Mouse (Mus musculus) small intestine, adult 2 months (tissue): ENCODE measurements around the gene Cipc. TPM values are rescaled to one million over a fixed set of nuclear protein-coding genes. Genes with fewer than 3 reads are reported as not detected.

Source experiments
- H3K27ac ChIP-seq: fragments of 200-500 bp; 2 replicates; pipeline ENCODE4 v1.5.1; 2012; ENCODE audit warnings: low read depth, low read length, control low read depth, inconsistent platforms; ENCODE audit not compliant: insufficient read depth
- H3K27me3 ChIP-seq: fragments of 200-500 bp; 2 replicates; pipeline ENCODE4 v1.6.1; 2012; ENCODE audit warnings: mild to moderate bottlenecking, moderate library complexity, low read length, inconsistent platforms; ENCODE audit not compliant: control insufficient read depth, insufficient read depth
- H3K36me3 ChIP-seq: fragments of 200-500 bp; 2 replicates; pipeline ENCODE4 v1.6.1; 2012; ENCODE audit warnings: mild to moderate bottlenecking, low read length, control low read depth, inconsistent platforms; ENCODE audit not compliant: control insufficient read depth, insufficient read depth
- H3K4me1 ChIP-seq: fragments of 200-500 bp; 2 replicates; pipeline ENCODE4 v1.6.1; 2012; ENCODE audit warnings: low read length, inconsistent platforms, mixed read lengths; ENCODE audit not compliant: control insufficient read depth, insufficient read depth, insufficient read length
- H3K4me3 ChIP-seq: fragments of 200-500 bp; 2 replicates; pipeline ENCODE4 v1.5.1; 2012; ENCODE audit warnings: low read depth, mild to moderate bottlenecking, control low read depth, inconsistent platforms, low read length, moderate library complexity
- CTCF ChIP-seq: fragments of 200-500 bp; IDR thresholded peaks from 2 replicates; pipeline ENCODE4 v1.5.1; 2012; ENCODE audit warnings: low read depth, mild to moderate bottlenecking, control low read depth, inconsistent platforms, low read length, moderate library complexity, mixed read lengths; ENCODE audit not compliant: insufficient replicate concordance, insufficient read length; ENCODE audit errors: extremely low read depth
- POLR2A ChIP-seq: fragments of 200-500 bp; IDR thresholded peaks from 2 replicates; pipeline ENCODE4 v1.6.1; 2012; ENCODE audit warnings: low read depth, mild to moderate bottlenecking, control low read depth, inconsistent platforms, low read length, moderate library complexity
- WGBS: fragments of 180-500 bp; shearing (Covaris S2); methylation state at CpG from one replicate; pipeline ENCODE4 v1.1.7; 2018; 5-methylcytosine and 5-hydroxymethylcytosine counted together
- polyA plus RNA-seq: library from polyadenylated mRNA; depleted of rRNA; stranded (reverse); fragments of >200 nt; gene quantifications from 2 replicates; pipeline ENCODE4 v1.2.3, GENCODE M21; 2012; rRNA removed

Gene Cipc
- polyA plus RNA-seq, 1 experiment, result 16.3 TPM

- H3K27me3 ChIP-seq, result no peaks in the 10 kb centered on the region
- no peaks in the 10 kb centered on the region for H3K4me1 ChIP-seq
- no peaks in the 10 kb centered on the region for H3K36me3 ChIP-seq
- H3K4me3 ChIP-seq, result no peak overlapping the region
- TF ChIP-seq CTCF (no peak), POLR2A (no peak)
- WGBS, result 41% methylated on average over 3 of the region's 3 CpGs
- no peak overlapping the region for H3K27ac ChIP-seq
Measured at GRCm38 (mm10) chr12:87003606-87004005, 56.8 kb downstream of the Cipc start.

DNA sequence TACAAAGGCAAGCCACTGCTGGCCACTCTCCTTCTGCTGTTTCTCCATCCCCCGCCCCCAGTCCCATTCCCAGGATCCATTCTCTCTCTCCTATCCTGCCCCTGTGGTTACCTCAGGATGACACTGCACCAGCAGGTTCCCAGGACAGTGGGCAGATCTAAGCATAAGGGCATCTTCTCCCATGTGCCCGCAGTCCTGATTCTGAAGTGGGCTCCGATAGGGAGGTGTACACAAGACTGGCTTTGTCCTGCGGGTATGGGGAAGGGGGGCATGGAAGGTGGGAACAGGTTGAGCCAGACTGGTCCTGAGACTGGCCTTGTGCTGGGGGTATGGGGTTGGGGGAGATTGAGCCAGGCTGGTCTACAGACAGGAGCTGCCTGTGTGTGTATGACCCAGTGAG is 57.8 kb downstream of the Cipc start:
- H3K4me1 ChIP-seq, result no peaks in the 10 kb centered on the region
- no peaks in the 10 kb centered on the region for H3K36me3 ChIP-seq
- TF ChIP-seq POLR2A (no peak), CTCF (no peak)
- WGBS, result 83% methylated on average over 4 of the region's 4 CpGs
- no peak overlapping the region for H3K27ac ChIP-seq
- no peaks in the 10 kb centered on the region for H3K27me3 ChIP-seq
- no peak overlapping the region for H3K4me3 ChIP-seq

Other genes starting within 250 kb of the Cipc start
- 2.0 and 2.4 TPM in 2 replicates for gene Angel1, start 220.6 kb upstream of the Cipc start, polyA plus RNA-seq
- gene Lrrc74a, start 212.7 kb upstream of the Cipc start, polyA plus RNA-seq, result not detected in 2 replicates
- gene Irf2bpl, start 62.2 kb upstream of the Cipc start, polyA plus RNA-seq, result 17.5 and 30.5 TPM in 2 replicates
- gene Zdhhc22, start 43.4 kb downstream of the Cipc start, polyA plus RNA-seq, result 0.03 and 0.04 TPM in 2 replicates
- 0.14 and 0.32 TPM in 2 replicates for gene Tmem63c, start 74.3 kb downstream of the Cipc start, polyA plus RNA-seq
- 1.2 and 3.0 TPM in 2 replicates for gene Ngb, start 155.5 kb downstream of the Cipc start, polyA plus RNA-seq
- gene Gstz1, start 200.1 kb downstream of the Cipc start, polyA plus RNA-seq, result 20.7 and 23.0 TPM in 2 replicates
- 4.4 and 5.2 TPM in 2 replicates for gene Pomt2, start 200.9 kb downstream of the Cipc start, polyA plus RNA-seq